Mouse (Mus musculus) WW6 (cell line): ENCODE measurements around the gene Gm45902.

Source experiments
- DNase-seq: peaks from one replicate; pipeline ENCODE4 v3.0.0-alpha.2; 2013; ENCODE audit warnings: low read depth, low spot score

The Gm45902 gene

DNA sequence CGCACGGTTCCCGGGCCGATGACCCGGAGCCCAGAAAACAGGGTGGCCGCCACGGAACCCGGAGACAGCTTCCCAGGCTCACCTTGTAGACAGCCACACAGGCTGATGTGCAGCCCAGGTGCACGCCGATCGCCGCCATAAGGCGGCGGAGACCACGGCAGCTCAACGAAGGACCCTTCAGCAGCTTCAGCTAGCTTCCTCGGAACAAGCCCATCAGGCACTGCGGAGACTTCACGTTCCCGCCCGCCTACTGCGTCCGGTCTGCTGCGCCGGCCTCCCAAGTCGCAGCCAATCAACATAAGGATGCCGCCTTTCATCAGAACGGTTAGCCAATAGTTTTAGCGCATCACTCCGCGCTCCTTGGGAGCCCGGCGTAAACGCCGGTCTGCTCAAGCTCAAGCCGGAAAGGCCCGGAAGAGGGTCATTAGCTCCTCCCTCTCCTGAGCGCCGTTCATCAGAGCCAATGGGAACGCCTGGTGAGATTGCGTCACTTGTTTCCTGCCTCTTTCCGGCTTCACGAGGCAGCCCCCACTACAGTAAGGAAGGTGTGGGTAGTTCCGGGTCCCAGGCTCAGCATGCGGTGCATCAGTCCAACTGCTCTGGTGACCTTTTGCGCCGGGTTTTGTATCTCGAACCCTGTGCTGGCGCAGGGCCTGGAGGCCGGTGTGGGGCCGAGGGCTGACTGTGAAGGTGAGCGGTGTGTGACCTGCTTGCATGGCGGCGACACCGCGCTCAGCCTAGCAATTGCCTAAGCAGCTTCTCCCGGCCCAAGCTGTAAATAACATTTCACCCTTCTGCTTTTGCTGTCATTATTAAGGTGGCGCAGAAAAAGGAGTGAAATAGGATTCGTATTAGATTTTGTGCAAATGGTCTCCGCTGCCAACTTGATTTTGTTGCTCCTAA, at the start of gene Gm45902, which contains the start of the genes Hspa14 and Cdnf:
Gm45902 (minus strand) TSS at position 239 of the 903 bp plus-strand sequence.
Hspa14 (minus strand) TSS at position 263 of the 903 bp plus-strand sequence.
Cdnf (plus strand) TSS at position 479 of the 903 bp plus-strand sequence.
- peak; percentile 92 for DNase-seq

DNA sequence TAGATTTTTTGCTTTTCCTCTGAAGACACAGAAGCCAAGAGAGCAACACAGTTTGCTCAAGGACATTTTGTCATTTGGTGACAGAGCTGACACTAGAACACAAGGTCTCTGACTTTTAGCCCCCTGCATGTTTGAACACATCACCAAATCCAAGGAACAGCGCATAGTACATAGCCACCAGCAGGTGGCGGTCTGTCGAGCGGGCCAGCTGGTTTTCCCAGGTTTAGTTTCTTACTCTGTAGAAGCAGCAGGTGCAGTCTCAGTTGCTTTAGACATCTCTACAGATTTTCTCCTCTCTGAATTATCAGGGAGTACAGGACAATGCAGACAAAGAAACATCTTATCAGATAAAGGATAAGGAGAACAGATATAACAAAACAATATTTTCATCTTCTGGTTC, 34.0 kb upstream of the Gm45902 start:
- DNase-seq, result peak; percentile 20

DNA sequence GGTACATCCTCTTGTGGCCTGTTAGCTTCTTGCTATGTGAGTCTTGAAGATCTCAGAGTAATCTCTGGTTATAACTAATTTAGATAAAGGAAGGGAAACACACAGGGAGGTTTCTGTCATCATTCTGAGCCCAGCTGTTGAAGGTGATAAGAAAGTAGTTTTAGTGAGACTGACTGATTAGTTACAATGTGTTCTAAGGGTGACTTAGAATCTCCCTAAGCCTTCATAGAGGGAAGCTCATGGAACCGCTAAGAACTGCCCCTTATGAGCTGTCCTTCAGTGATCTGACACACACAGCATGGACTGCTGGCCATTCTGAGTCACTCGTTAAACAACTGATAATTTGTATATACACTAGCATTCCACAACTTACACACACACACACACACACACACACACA, 33.5 kb upstream of the Gm45902 start:
- no peak for DNase-seq

DNA sequence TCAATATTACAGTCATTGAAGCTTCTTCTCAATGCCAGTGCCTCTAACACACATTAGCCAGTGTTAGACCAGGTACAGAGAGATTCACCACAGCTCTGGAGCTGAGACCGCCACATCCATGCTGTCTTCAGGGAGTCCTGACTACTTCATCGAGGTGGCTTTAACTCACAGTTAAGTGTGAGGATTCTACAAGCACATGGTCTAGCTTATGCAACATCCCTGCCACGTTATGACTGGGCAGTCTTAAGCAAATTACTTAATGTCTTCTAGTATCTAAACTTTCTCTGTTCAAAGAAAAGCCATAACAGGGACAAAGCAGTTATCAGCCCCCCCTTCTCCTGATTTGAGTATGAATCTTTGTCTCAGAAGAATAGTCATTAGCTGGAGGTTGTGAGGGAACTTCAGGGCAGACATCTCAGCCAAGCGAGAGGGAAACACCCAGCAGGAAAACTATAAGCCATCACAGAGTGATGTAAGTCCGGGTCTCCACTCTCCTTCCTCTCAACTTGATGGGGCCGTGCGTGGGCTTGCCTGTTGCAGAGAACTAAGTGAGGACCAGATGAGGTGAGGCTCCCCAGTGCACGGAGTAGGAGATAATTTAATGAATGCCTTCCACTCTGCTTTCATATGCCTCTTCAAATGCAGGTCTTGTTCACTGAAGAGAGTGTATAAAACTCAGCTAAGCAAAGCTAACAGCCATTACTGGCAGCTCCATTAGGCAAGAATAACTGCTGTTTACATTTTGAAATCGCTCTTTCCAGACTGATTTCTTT, 28.9 kb upstream of the Gm45902 start:
- no peak for DNase-seq

DNA sequence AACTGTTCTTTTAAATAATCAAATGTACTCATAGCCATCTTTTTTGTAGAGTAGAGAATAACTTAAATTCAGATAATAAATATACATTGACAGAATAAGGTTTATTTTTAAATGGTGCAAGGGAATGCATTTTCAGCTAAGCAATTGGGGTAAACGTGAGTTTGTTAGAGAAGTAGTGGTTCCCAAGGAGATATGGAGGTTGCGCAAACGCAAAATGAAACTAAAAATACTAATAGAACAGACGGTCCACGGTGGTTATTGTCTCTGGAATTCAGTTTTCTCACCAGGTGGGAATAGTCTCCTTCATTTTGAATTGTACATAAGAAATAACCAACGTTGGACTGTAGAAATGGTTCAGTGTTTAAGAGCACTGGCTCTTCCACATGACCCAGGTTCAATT, 13.7 kb upstream of the Gm45902 start:
- no peak for DNase-seq

DNA sequence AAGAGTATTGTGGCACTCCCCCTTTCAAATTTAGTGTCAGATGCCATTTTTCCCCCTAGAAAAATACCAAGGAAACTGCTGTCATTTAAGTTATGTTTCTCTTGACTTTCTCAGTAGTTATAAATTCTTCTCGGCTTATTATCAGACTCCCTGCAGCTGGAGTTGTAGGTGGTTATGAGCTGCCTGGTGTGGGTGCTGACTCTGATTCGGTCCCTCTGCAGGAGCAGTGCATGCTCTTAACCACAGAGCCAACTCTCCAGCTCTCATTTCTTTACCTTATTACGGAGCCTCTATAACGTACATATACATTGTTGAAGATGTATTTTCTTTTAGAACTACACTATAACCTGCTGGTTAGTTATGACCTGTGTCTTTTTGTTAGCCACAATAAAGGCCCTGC, 10.0 kb upstream of the Gm45902 start:
- DNase-seq, result no peak

DNA sequence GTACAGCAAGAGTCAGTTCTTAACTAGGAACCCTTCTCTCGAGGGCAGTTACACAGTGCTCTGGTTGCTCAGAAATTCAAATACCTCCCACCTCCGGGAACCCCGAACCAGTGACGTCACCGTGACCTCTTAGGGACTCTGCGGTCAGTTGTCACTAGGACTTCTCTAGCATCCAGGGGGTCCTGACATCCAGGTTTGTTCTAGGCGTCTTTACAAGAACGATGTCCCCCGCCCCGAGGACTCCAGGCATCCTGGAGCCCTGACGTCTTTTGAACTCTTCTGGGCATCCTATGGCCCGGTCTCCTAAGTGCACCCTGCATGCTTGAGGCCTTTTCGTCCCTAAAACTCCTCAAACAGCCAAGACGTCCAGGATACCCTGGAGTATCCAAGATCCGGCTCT, 514 bp downstream of the Gm45902 start:
- no peak for DNase-seq

DNA sequence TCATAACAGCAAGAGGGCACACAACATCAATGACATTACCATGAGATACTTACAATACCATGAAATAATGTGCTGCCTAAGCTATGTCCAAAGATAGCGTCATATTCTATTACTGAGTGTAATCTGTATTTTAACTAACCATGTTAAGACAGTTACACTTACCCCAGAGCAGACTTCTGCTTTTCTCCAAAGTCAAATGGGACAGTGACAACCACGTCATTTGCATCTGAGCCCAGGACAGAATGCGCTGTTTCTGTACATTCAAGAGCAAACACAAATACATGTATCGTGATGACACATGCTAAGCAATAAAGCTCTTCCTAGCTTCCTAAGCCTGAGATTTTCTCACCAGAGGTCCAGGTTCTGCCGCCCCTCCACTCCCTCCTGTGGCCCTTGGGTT, 11.7 kb downstream of the Gm45902 start:
- DNase-seq, result no peak

DNA sequence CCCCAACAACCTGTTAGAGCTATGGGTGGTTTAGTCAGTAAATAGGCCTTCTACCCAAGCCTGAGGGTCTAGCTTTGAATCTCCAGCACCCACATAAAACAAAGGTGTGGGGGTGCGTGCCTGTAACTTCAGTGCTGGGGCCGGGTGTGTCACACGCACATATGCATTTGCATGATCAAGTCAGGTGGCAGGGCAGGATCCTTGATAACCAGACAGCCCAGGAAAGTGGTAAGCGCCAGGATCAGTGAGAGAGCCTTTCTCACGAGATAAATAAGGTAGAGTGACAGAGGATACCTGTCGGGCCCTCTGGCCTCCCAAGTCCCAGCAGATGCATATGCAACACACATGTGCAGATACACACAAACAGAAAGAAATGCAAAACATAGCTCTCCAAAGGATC, 13.0 kb downstream of the Gm45902 start:
- DNase-seq, result no peak

DNA sequence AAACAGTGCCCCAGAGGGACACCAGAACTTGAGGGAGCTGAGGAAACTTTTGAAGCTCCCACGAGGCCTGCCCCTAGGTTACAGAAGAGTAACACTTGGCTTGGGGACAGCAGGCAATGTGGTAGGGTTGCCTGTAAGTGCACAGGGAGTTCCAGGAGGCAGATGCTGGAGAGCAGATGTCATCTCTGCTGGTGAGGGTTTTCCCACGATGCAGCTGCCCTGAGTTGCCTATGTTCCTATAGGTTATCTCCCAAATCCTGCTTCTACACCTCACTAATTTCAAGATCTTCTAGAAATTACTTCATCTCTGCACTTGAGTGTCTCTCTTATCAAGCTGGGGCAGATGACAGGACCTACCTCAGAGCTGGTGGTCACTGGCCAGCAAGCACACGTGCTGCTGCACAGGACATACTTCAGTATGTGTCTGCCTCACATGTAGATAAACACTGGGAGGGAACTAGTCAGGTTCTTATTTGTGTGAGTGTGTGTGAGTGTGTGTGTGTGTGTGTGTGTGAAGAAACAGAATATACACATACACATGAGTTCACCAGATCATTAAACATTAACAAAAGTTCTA, 18.7 kb downstream of the Gm45902 start:
- no peak for DNase-seq

DNA sequence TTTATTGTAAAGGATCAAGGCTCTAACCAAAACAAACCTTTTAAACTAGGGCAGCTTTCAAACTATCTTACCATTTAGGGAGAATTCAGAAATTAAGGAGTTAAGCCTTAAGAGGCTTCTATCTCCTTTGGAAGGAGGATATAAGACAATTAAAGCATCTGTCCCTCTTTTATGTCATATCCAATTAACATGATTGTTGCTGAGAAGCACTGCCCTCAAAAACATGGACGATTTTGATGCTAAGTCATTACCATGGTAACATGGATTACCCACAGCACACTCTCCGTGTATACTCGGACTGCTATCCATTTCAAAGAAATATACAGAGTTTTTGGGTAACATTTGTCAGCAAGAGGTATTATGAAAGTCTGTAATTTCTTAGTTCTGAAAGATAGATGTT, 22.8 kb downstream of the Gm45902 start:
- no peak for DNase-seq

DNA sequence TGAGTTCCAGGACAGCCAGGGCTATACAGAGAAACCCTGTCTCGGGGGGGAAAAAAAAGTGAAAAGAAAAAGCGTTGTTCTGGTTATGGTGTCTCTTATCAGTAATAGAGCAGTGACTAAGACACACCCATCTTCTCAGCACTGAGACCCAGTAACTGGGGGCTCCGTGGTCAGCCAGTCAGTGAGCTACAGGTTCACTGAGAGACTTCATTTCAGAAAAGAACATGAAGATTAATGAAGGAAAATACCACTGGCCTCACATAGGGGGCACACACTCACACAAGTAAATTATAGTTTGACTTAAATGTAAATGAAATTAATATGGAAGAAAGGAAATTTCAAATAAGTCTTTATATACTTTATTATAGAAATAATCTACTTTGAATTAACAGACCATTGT, 32.4 kb downstream of the Gm45902 start:
- no peak for DNase-seq

DNA sequence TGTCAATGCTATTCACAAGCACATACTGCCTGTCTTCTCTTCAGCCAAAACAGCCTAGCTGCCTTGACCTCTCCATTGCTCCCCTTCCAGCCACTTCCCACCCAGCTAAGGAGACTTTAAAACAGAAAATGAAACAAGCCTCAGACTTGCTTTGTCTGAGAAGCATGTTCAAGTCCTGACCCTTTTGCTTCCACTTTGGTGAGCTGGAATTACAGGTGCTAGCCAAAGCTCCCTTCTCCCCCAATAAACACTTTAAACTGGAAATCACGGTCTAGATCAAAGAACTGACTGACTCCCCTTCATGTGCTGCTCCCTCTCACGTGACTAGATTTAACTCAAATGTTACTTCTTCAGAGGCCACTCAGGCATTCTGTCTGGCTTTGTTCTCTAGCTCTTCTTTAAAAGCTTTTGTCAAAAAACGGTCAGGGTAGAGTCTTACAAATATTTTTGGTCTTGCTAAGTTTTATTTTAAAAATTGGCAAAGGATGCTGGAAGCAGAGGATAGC, 36.8 kb downstream of the Gm45902 start:
- no peak for DNase-seq

DNA sequence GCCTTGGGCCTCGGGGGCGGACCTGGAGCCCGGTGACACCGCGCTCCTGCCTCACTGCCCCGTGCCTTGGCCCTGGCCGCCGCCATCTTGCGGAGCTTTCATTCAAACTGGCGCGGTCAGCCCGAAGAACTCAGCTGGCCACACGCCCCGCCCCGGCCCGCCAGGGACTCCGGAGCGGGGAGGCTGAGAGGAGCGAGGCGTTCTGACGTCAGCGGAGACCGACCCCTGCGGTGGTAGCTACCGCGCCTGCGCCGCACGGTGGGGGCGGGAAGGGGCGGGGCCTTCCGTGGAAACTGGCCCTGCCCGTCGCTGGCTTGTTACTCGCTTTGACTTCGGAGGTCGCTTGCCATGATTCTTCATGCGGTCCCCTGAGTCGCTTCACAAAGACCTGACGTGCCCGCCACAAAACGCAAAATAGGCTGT, 37.7 kb downstream of the Gm45902 start, which contains the start of gene Suv39h2:
Suv39h2 (minus strand) TSS at position 171 of the 423 bp plus-strand sequence.
- DNase-seq, result peak; percentile 81

DNA sequence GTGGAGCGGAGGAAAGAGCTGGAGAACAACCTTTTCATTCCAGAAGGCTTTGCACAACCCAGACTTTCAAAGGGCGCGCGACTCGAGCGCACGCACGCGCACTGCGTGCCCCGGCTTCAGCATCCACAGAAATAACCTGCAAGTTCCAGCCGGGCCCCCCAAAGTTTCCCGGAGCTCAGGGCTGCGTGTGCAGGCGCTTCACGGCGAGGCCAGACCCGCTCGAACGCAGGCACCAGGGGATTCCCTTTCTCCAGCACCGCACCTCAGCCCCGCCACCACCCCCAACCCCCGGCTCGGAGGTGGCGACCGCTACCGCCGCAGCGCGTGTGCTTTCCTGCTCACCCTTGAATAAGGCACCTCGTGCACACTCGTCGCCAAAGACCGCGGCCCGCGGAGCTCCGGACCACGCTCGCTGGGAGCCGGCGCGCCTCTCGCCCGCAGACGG, 38.2 kb downstream of the Gm45902 start:
- DNase-seq, result peak; percentile 34

DNA sequence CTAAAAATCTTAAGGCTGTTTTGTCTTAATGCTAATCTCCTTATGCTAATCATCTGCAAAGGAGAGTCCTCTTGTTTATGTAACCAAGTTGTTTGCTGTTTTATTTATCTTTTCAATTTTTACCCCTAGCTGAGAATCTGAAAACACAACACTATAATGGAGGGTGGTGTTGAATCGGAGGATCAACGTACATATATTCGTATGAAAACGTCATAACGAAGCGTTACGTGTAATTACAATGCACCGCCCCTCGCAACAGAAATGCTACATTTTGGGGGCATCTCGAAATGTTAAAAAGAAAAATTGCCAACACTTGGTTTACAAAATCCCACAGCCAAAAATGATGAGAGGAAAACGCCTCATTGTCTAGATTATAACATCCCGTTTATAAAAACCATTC, 38.7 kb downstream of the Gm45902 start:
- DNase-seq, result no peak

DNA sequence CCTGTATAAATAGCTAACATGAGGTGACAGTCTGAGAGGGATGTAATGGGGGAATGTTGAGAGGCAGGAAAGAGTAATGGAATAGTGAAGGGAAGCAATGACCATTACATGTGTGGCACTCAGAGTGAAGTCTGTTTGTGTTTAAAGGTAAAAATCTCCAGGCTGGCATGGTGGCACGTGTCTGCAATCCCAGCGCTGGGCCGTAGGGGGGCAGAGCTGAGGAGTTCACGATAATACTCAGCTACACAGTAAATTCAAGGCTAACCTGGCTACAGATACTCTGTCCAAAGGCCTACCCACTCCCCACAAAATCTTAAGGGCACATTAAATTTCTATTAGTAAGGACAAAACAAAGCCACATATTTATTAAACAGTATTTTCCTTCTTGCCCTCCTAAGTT, 56.0 kb downstream of the Gm45902 start:
- no peak for DNase-seq
